Mouse (Mus musculus) MEL (cell line): ENCODE measurements around the gene Txnip. TPM values are rescaled to one million over a fixed set of nuclear protein-coding genes. Genes with fewer than 3 reads are reported as not detected.

Experiments used
- DNase-seq: peaks from one replicate; pipeline ENCODE4 v3.0.0; 2011; ENCODE audit warnings: low read depth, low spot score
- H3K27ac ChIP-seq: 2 replicates; pipeline ENCODE4 v1.5.1; 2012; ENCODE audit warnings: low read depth, mild to moderate bottlenecking, control low read depth, low read length, moderate library complexity; ENCODE audit not compliant: control insufficient read depth
- H3K27me3 ChIP-seq, 2 experiments: fragments of 150-350 bp in 1 of 2; sonication (generic) in 1 of 2; 2 replicates each; pipeline ENCODE4 v1.6.1; 2012; ENCODE audit warnings: low read length in 2 of 2, mild to moderate bottlenecking in 2 of 2, improper control_type of control experiment in 1 of 2, moderate library complexity in 1 of 2; ENCODE audit not compliant: insufficient read depth in 2 of 2, control insufficient read depth in 1 of 2
- H3K36me3 ChIP-seq, 2 experiments: 2 replicates each; pipeline ENCODE4 v1.6.1; 2012 to 2014; ENCODE audit warnings: low read length in 2 of 2, improper control_type of control experiment in 1 of 2, inconsistent platforms in 1 of 2, mild to moderate bottlenecking in 1 of 2; ENCODE audit not compliant: insufficient read depth in 2 of 2, control insufficient read depth in 1 of 2
- H3K4me1 ChIP-seq, 2 experiments: fragments of 150-350 bp in 1 of 2; sonication (generic) in 1 of 2; 2 replicates each; pipeline ENCODE4 v1.6.1; 2012; ENCODE audit warnings: low read length in 2 of 2, improper control_type of control experiment in 1 of 2, mild to moderate bottlenecking in 1 of 2; ENCODE audit not compliant: insufficient read depth in 2 of 2, control insufficient read depth in 1 of 2
- H3K4me3 ChIP-seq, 2 experiments: fragments of 150-350 bp in 1 of 2; sonication (generic) in 1 of 2; 2 replicates each; pipeline ENCODE4 v1.5.1; 2012; ENCODE audit warnings: low read depth in 2 of 2, low read length in 2 of 2, mild to moderate bottlenecking in 2 of 2, moderate library complexity in 2 of 2, control low read depth in 1 of 2, improper control_type of control experiment in 1 of 2; ENCODE audit not compliant: control insufficient read depth in 1 of 2, insufficient read depth in 1 of 2
- H3K79me2 ChIP-seq: 2 replicates; pipeline ENCODE4 v1.6.1; 2012; ENCODE audit warnings: mild to moderate bottlenecking, low read length, moderate library complexity; ENCODE audit not compliant: control insufficient read depth, poor library complexity, insufficient read depth
- H3K9ac ChIP-seq: 2 replicates; pipeline ENCODE4 v1.6.1; 2012; ENCODE audit warnings: low read depth, mild to moderate bottlenecking, control low read depth, low read length, moderate library complexity; ENCODE audit not compliant: control insufficient read depth, poor library complexity, severe bottlenecking
- H3K9me3 ChIP-seq: fragments of 150-350 bp; sonication (generic); replicated peaks from 2 replicates; pipeline ENCODE4 v1.6.1; 2012; ENCODE audit warnings: mild to moderate bottlenecking, low read length, improper control_type of control experiment, moderate library complexity; ENCODE audit not compliant: insufficient read depth
- CTCF ChIP-seq, 3 experiments: IDR thresholded peaks in 2 of 3; conservative IDR thresholded peaks in 1 of 3; 2 replicates each; pipeline ENCODE4 v1.5.1; 2011 to 2012; ENCODE audit warnings: low read length in 3 of 3, low read depth in 2 of 3, mild to moderate bottlenecking in 2 of 3, improper control_type of control experiment in 1 of 3, inconsistent platforms in 1 of 3, mixed read lengths in 1 of 3, moderate library complexity in 1 of 3; ENCODE audit not compliant: control insufficient read depth in 1 of 3, insufficient read depth in 1 of 3, poor library complexity in 1 of 3, severe bottlenecking in 1 of 3
- EP300 ChIP-seq, 2 experiments: IDR thresholded peaks; 2 replicates each; pipeline ENCODE4 v1.6.1; 2011; ENCODE audit warnings: improper control_type of control experiment in 2 of 2, low read length in 2 of 2, low read depth in 1 of 2, mild to moderate bottlenecking in 1 of 2
- ETS1 ChIP-seq: IDR thresholded peaks from 2 replicates; pipeline ENCODE4 v1.6.1; 2012; ENCODE audit warnings: low read depth, mild to moderate bottlenecking, inconsistent platforms, low read length, improper control_type of control experiment, moderate library complexity
- GATA1 ChIP-seq: IDR thresholded peaks from 2 replicates; pipeline ENCODE4 v1.6.1; 2011; ENCODE audit warnings: low read depth, low read length, improper control_type of control experiment
- HCFC1 ChIP-seq: IDR thresholded peaks from 2 replicates; pipeline ENCODE4 v1.6.1; 2012; ENCODE audit warnings: low read depth, mild to moderate bottlenecking, inconsistent platforms, low read length, improper control_type of control experiment, moderate library complexity
- MAFK ChIP-seq: IDR thresholded peaks from 2 replicates; pipeline ENCODE4 v1.6.1; 2011; ENCODE audit warnings: low read depth, mild to moderate bottlenecking, low read length, improper control_type of control experiment, borderline replicate concordance
- MEF2A ChIP-seq: IDR thresholded peaks from 2 replicates; pipeline ENCODE4 v1.6.1; 2014; ENCODE audit warnings: low read depth, mild to moderate bottlenecking, inconsistent platforms, low read length, improper control_type of control experiment; ENCODE audit not compliant: poor library complexity, insufficient replicate concordance, severe bottlenecking; ENCODE audit errors: extremely low read depth
- MYC ChIP-seq: IDR thresholded peaks from 2 replicates; pipeline ENCODE4 v1.6.1; 2011; ENCODE audit warnings: low read depth, mild to moderate bottlenecking, low read length, improper control_type of control experiment, moderate library complexity
- POLR2AphosphoS5 ChIP-seq: IDR thresholded peaks from 2 replicates; pipeline ENCODE4 v1.6.1; 2012; ENCODE audit warnings: low read depth, borderline replicate concordance, mild to moderate bottlenecking, inconsistent platforms, low read length, moderate library complexity, mixed read lengths
- RCOR1 ChIP-seq: IDR thresholded peaks from 2 replicates; pipeline ENCODE4 v1.6.1; 2012; ENCODE audit warnings: low read depth, mild to moderate bottlenecking, inconsistent platforms, low read length, improper control_type of control experiment
- SIN3A ChIP-seq: IDR thresholded peaks from 2 replicates; pipeline ENCODE4 v1.6.1; 2012; ENCODE audit warnings: low read length, improper control_type of control experiment, inconsistent platforms
- SMC3 ChIP-seq: IDR thresholded peaks from 2 replicates; pipeline ENCODE4 v1.6.1; 2011; ENCODE audit warnings: low read depth, low read length, improper control_type of control experiment
- TAL1 ChIP-seq: IDR thresholded peaks from 2 replicates; pipeline ENCODE4 v1.6.1; 2012; ENCODE audit warnings: mild to moderate bottlenecking, inconsistent platforms, low read length, moderate library complexity, mixed read lengths
- TBP ChIP-seq: IDR thresholded peaks from 2 replicates; pipeline ENCODE4 v1.8.0; 2011; ENCODE audit warnings: low read depth, low read length, improper control_type of control experiment
- ZC3H11A ChIP-seq: IDR thresholded peaks from 2 replicates; pipeline ENCODE4 v1.6.1; 2012; ENCODE audit warnings: low read depth, mild to moderate bottlenecking, inconsistent platforms, low read length, improper control_type of control experiment
- ZNF384 ChIP-seq: IDR thresholded peaks from 2 replicates; pipeline ENCODE4 v1.6.1; 2012; ENCODE audit warnings: low read depth, mild to moderate bottlenecking, inconsistent platforms, low read length, improper control_type of control experiment
- polyA plus RNA-seq, 2 experiments: library from polyadenylated mRNA; stranded (reverse) in 1 of 2; unstranded in 1 of 2; fragments of >175 nt in 1 of 2; fragments of >200 nt in 1 of 2; gene quantifications; 2 replicates each; pipeline versions ENCODE4 v1.2.1 to v1.2.4; 2012; ENCODE audit warnings: low replicate concordance in 2 of 2, low read depth in 1 of 2; ENCODE audit not compliant: insufficient read length in 2 of 2, insufficient read depth in 1 of 2, missing spikeins in 1 of 2
- total RNA-seq: library from RNA; depleted of rRNA; stranded (reverse); fragments of 300-350 nt; gene quantifications from 2 replicates; pipeline ENCODE4 v1.2.3, GENCODE M21; 2012

Gene Txnip
- total and polyA plus RNA-seq, 3 experiments = 183 to 1,680 (median 237) TPM

DNA sequence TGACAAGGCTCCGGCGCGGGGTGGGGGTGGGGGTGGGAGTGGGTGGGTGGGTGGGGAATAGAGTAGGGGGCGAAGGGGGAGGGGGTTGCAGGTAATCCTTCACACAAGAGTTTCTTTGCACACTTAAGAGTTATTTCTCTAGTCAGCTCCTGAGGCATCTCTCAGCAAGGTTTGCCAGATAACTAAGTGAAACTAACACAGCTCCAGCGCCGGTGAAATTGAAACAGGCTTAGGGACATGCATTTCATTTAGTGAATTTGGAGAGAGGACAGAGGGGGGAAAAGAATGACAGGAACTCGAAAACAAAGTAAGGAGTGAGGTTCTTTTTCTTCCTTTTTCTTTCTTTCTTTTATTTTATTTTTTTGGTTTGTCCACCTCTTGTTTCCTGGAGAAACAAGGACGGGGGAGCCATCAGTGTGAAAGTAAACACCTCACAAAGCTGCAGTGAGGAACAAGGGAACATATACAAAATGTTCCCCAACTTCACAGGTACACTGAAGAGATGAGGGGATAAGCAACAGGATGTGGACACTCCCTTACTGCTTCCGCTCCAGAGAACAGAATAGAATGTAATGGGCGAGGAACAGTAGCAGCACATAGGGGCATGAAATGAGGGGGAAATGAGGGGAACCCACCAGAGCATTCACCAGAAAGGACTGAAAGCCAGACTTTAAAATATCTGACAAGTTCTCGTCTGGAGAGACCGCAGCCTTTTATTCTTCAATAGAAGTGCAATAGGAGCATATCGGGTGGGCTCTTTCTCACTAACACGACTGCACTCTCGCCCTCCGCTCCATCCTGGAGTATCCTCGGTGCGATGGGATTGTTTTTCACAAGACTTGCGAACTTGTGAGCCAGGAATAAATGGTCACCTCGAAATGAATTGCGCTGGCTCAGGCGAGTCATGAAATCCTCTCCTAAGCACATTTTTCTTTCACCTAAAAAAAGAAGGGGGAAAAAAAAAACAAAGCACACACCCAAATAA is 814 bp upstream of the Txnip start:
- peak overlapping the region; percentile 86 for H3K9ac ChIP-seq
- peak; percentile 92 for DNase-seq
- peak overlapping the region; percentile 98 for H3K27ac ChIP-seq
- no peaks in the 10 kb centered on the region for H3K27me3 ChIP-seq
- peaks cover 11 to 44% of the 10 kb centered on the region in 2 experiments for H3K36me3 ChIP-seq
- peaks cover 17 to 39% of the 10 kb centered on the region in 2 experiments for H3K4me1 ChIP-seq
- TF ChIP-seq MEF2A = no peak
- TF ChIP-seq POLR2AphosphoS5 = 0 out of 2 replicates have a peak, but pooled peaks have one; percentile 75
- TF ChIP-seq, all 39 proteins: peak for 1
- peak overlapping the region; percentile 34 to 68 for H3K4me3 ChIP-seq
- peaks cover 45% of the 10 kb centered on the region for H3K79me2 ChIP-seq
- H3K9me3 ChIP-seq = no peaks in the 10 kb centered on the region

DNA sequence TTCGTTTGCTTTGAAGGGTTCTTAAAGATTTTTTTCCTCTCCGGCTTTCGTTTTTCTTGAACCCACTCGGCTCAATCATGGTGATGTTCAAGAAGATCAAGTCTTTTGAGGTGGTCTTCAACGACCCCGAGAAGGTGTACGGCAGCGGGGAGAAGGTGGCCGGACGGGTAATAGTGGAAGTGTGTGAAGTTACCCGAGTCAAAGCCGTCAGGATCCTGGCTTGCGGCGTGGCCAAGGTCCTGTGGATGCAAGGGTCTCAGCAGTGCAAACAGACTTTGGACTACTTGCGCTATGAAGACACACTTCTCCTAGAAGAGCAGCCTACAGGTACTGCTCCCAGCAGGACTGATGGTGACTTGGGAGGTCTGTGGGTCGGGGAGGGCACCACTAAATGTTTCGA is 402 bp downstream of the Txnip start:
- TF ChIP-seq GATA1 (no peak), POLR2AphosphoS5 (peak; percentile 89)
- TF ChIP-seq, all 39 proteins: peak for 1
- H3K9me3 ChIP-seq = no peaks in the 10 kb centered on the region
- H3K4me3 ChIP-seq = peak overlapping the region; percentile 35 to 90
- peaks cover 45% of the 10 kb centered on the region for H3K79me2 ChIP-seq
- H3K27me3 ChIP-seq = no peaks in the 10 kb centered on the region
- peak overlapping the region; percentile 85 for H3K9ac ChIP-seq
- H3K36me3 ChIP-seq = peaks cover 11 to 39% of the 10 kb centered on the region in 2 experiments
- peaks cover 13 to 35% of the 10 kb centered on the region in 2 experiments for H3K4me1 ChIP-seq
- H3K27ac ChIP-seq = peak overlapping the region; percentile 90
- DNase-seq = peak; percentile 85

DNA sequence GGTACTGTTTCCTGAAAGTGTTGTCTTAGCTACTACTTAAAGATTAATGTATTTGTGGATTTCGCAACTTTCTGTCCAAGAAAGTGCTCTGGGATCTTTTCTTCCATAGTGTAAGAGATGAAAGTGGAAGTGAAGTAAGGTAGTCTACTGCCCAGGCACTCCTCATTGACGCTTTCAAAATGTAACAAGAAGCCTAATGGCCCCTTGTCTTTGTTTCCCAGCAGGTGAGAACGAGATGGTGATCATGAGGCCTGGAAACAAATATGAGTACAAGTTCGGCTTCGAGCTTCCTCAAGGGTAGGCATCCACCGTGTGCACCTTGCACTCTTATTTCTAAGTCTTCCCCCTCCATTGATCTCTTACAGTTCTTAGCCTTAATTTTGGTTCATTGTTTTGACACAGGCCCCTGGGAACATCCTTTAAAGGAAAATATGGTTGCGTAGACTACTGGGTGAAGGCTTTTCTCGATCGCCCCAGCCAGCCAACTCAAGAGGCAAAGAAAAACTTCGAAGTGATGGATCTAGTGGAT is 975 bp downstream of the Txnip start:
- Histone ChIP-seq H3K27me3 (no peaks in the 10 kb centered on the region), H3K9me3 (no peaks in the 10 kb centered on the region), H3K79me2 (peaks cover 45% of the 10 kb centered on the region), H3K9ac (peak overlapping the region; percentile 85), H3K36me3 (peaks cover 11 to 37% of the 10 kb centered on the region in 2 experiments), H3K4me3 (peak overlapping the region; percentile 35 to 90), H3K27ac (peak overlapping the region; percentile 90), H3K4me1 (peaks cover 11 to 35% of the 10 kb centered on the region in 2 experiments)
- TF ChIP-seq SMC3 = no peak
- TF ChIP-seq MYC = no peak
- no peak for TF ChIP-seq ETS1
- TF ChIP-seq TAL1 = no peak
- no peak for TF ChIP-seq RCOR1
- no peak for TF ChIP-seq CTCF (IDR thresholded peaks at IDR 0.05 in 2 of 3, conservative IDR thresholded peaks at IDR 0.05 in 1 of 3; ENCODE audit: control insufficient read depth in 1 of 3, insufficient read depth in 1 of 3, low read depth in 2 of 3, low read length in 3 of 3, poor library complexity in 1 of 3, severe bottlenecking in 1 of 3)
- TF ChIP-seq ZC3H11A = no peak
- no peak for TF ChIP-seq MAFK
- TF ChIP-seq HCFC1 = no peak
- TF ChIP-seq SIN3A = no peak
- no peak for TF ChIP-seq TBP
- no peak for TF ChIP-seq ZNF384
- TF ChIP-seq EP300 (IDR thresholded peaks at IDR 0.05; ENCODE audit: low read depth in 1 of 2, low read length in 2 of 2) = no peak
- peak; percentile 83 for DNase-seq
